Mouse (Mus musculus) stomach, postnatal 0 days (tissue): ENCODE data around the gene Clock.

Experiments used
- CTCF ChIP-seq: IDR thresholded peaks from 2 replicates; pipeline ENCODE4 v1.5.1; 2016; ENCODE audit warnings: antibody characterized with exemption, low read depth, mild to moderate bottlenecking, moderate library complexity
- EP300 ChIP-seq: optimal IDR thresholded peaks from 2 replicates; pipeline ENCODE3; 2016; ENCODE audit warnings: antibody characterized with exemption

- TF ChIP-seq CTCF, result no peak
- no peak for TF ChIP-seq EP300
These were observed 32.5 kb upstream of the Clock start for GRCm38 (mm10) chr5:76337100-76337499.
